ENCODE assay signal across 8 mouse cellular contexts in the genomic region with DNA sequence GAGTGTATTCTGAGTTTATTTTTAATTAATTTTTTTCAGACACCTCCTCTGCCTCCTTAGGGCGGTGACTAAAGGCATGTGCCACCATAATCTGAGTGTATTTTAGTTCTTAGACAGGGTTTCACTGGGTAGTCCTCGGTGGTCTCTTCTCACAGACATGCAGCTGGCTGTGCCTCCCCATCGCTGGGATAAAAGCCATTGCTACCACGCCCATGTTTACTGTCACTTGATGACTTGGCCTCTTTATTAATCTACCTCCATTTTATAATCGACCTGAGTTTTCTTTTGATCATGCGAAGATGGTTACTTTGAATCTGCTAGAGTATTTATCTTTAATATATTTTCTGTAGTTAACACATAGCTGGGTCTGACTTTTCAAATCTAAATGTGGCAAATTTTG. TPM values are rescaled to one million over a fixed set of nuclear protein-coding genes. Genes with fewer than 3 reads are reported as not detected.
A peak's percentile ranks its signal among the peaks of the same experiment; 100 is the strongest.
DNase-seq lines count a peak whose midpoint lies in the region; ATAC-seq and TF ChIP-seq lines count a peak whose summit lies in the region.

No protein-coding gene starts in this region.

- H3K9ac ChIP-seq in neural tube, embryonic 14.5 days (replicated peaks; ENCODE audit: low read depth, low read length) = peak overlapping the region; percentile 58

- H3K36me3 ChIP-seq in spleen, adult 2 months (ENCODE audit: control insufficient read depth, insufficient read depth, low read length) = no peaks in the 10 kb centered on the region
- no peaks in the 10 kb centered on the region; the same call in 1 of the 2 replicates for H3K36me3 ChIP-seq in limb, embryonic 10.5 days
- H3K36me3 ChIP-seq in neural tube, embryonic 14.5 days (ENCODE audit: control insufficient read depth, insufficient read depth, low read length) = no peaks in the 10 kb centered on the region

- no peak for TF ChIP-seq POLR2A in spleen, adult 2 months (IDR thresholded peaks at IDR 0.05; ENCODE audit: low read depth, low read length)

- H3K4me2 ChIP-seq in neural tube, embryonic 14.5 days (ENCODE audit: low read depth, low read length) = peak overlapping the region; percentile 55

- no peaks in the 10 kb centered on the region for H3K9me3 ChIP-seq in limb, embryonic 10.5 days (replicated peaks)
- H3K9me3 ChIP-seq in neural tube, embryonic 14.5 days (ENCODE audit: control insufficient read depth, low read length) = no peaks in the 10 kb centered on the region

- 36% methylated on average over 6 of the region's 6 CpGs for WGBS in spleen, adult 2 months
- 40% methylated on average over 6 of the region's 6 CpGs for WGBS in limb, embryonic 10.5 days
- 26% methylated on average over 6 of the region's 6 CpGs for WGBS in neural tube, embryonic 14.5 days

- H3K27ac ChIP-seq in spleen, adult 2 months (ENCODE audit: insufficient read depth, low read length) = no peak overlapping the region
- peak overlapping the region; percentile 84 for H3K27ac ChIP-seq in limb, embryonic 10.5 days
- H3K27ac ChIP-seq in neural tube, embryonic 14.5 days (ENCODE audit: low read depth, low read length) = peak overlapping the region; percentile 75

- no peaks in the 10 kb centered on the region for H3K27me3 ChIP-seq in spleen, adult 2 months (ENCODE audit: control insufficient read depth, insufficient read depth, low read length)
- no peaks in the 10 kb centered on the region for H3K27me3 ChIP-seq in limb, embryonic 10.5 days (ENCODE audit: low read depth, poor library complexity, severe bottlenecking)
- H3K27me3 ChIP-seq in neural tube, embryonic 14.5 days (ENCODE audit: control insufficient read depth, insufficient read depth, low read length) = no peaks in the 10 kb centered on the region

- no peak for ATAC-seq in cerebellum, adult (ENCODE audit: insufficient number of reproducible peaks, low FRiP score, low TSS enrichment)
- ATAC-seq in neural tube, embryonic 14.5 days (ENCODE audit: low read depth) = peak; percentile 60; the same call in 1 of the 2 replicates

- no peak for TF ChIP-seq CTCF in spleen, adult 2 months (IDR thresholded peaks at IDR 0.05; ENCODE audit: extremely low read depth, insufficient read depth, insufficient read length, insufficient replicate concordance)

- H3K4me1 ChIP-seq in spleen, adult 2 months (ENCODE audit: control insufficient read depth, insufficient read depth, insufficient read length) = no peaks in the 10 kb centered on the region; the same call in none of the 2 replicates
- peaks cover 12% of the 10 kb centered on the region; the same call in 1 of the 2 replicates for H3K4me1 ChIP-seq in limb, embryonic 10.5 days
- H3K4me1 ChIP-seq in neural tube, embryonic 14.5 days (ENCODE audit: control insufficient read depth, insufficient read depth, low read length) = peaks cover 3% of the 10 kb centered on the region; the same call in 1 of the 2 replicates

- peak overlapping the region; percentile 83 for H3K4me3 ChIP-seq in spleen, adult 2 months (ENCODE audit: extremely low read depth, insufficient read depth, insufficient read length)
- peak overlapping the region; percentile 62 for H3K4me3 ChIP-seq in limb, embryonic 10.5 days
- peak overlapping the region; percentile 45 for H3K4me3 ChIP-seq in neural tube, embryonic 14.5 days (ENCODE audit: low read depth, low read length)

- peak; percentile 21 for DNase-seq in cerebellum, adult 9-10 months
- no peak for DNase-seq in spleen, adult 2 months (ENCODE audit: low read depth in 1 of 2, low spot score in 2 of 2)
- no peak for DNase-seq in spleen, postnatal 36 days (ENCODE audit: low spot score in 2 of 2)
- DNase-seq in limb, embryonic 10.5 days (ENCODE audit: low spot score) = no peak
- DNase-seq in right cerebral cortex, adult 2 months (ENCODE audit: low spot score in 2 of 2) = no peak
- DNase-seq in frontal cortex, postnatal 14 days (ENCODE audit: low spot score in 2 of 2) = no peak

RNA-seq across cellular contexts. Expression of a gene that starts 0.5 kb away (rescaled TPM):
- polyA plus RNA-seq in spleen, adult 2 months (2012; rRNA removed) = 0.25 and 0.39 TPM in 2 replicates
- polyA plus RNA-seq in limb, embryonic 10.5 days (2016; fragmentation: Nextera tagmentation; extraction: Ambion mirVana) = 8.6 and 11.0 TPM in 2 replicates
- polyA plus RNA-seq in neural tube, embryonic 14.5 days (2014; fragmentation: Nextera tagmentation; extraction: Ambion mirVana) = 10.2 and 11.5 TPM in 2 replicates

RNA-seq across cellular contexts. Expression of a gene that starts 19.4 kb away (rescaled TPM):
- polyA plus RNA-seq in spleen, adult 2 months (2012; rRNA removed) = 0.54 and 0.88 TPM in 2 replicates
- 3.6 and 3.9 TPM in 2 replicates for polyA plus RNA-seq in limb, embryonic 10.5 days (2016; fragmentation: Nextera tagmentation; extraction: Ambion mirVana)
- polyA plus RNA-seq in neural tube, embryonic 14.5 days (2014; fragmentation: Nextera tagmentation; extraction: Ambion mirVana) = 1.0 and 1.4 TPM in 2 replicates

RNA-seq across cellular contexts. Expression of a gene that starts 30.9 kb away (rescaled TPM):
- polyA plus RNA-seq in spleen, adult 2 months (2012; rRNA removed) = 0.53 and 0.75 TPM in 2 replicates
- polyA plus RNA-seq in limb, embryonic 10.5 days (2016; fragmentation: Nextera tagmentation; extraction: Ambion mirVana) = 1.7 and 1.9 TPM in 2 replicates
- polyA plus RNA-seq in neural tube, embryonic 14.5 days (2014; fragmentation: Nextera tagmentation; extraction: Ambion mirVana) = 1.5 and 2.5 TPM in 2 replicates
